Mouse (Mus musculus) kidney, adult 8-10 months (tissue): ENCODE results near the gene Usp15.

Experiments used
- DNase-seq, 2 experiments: peaks; one replicate each; pipeline ENCODE4 v3.0.0; 2022

Usp15 gene

GRCm38 (mm10) chr10:123100584-123100983 is 96.2 kb downstream of the Usp15 start:
- no peak for DNase-seq

GRCm38 (mm10) chr10:123094504-123094903 is 102.3 kb downstream of the Usp15 start:
- DNase-seq = peak; percentile 19 to 24

GRCm38 (mm10) chr10:123092577-123092976 is 104.2 kb downstream of the Usp15 start:
- DNase-seq = no peak

- peak; percentile 27 to 61 for DNase-seq
Observed at GRCm38 (mm10) chr10:123091737-123092136, 105.1 kb downstream of the Usp15 start.

- no peak for DNase-seq
Observed at GRCm38 (mm10) chr10:123089425-123089930, 107.3 kb downstream of the Usp15 start.

- no peak for DNase-seq
Observed at GRCm38 (mm10) chr10:123086847-123087246, 109.9 kb downstream of the Usp15 start.

GRCm38 (mm10) chr10:123084900-123085641 is 111.7 kb downstream of the Usp15 start:
- no peak for DNase-seq

- DNase-seq = no peak
Observed at GRCm38 (mm10) chr10:123084307-123084706, 112.5 kb downstream of the Usp15 start.

- DNase-seq = peak; percentile 96 to 97
Observed at GRCm38 (mm10) chr10:123076245-123077023, 120.4 kb downstream of the Usp15 start, which contains the start of gene Mon2. Gene Mon2, minus strand, starts transcription at chr10:123076505.

- DNase-seq = peak; percentile 14 to 17
Observed at GRCm38 (mm10) chr10:123075751-123076242, 121.0 kb downstream of the Usp15 start.

- no peak for DNase-seq
Observed at GRCm38 (mm10) chr10:123071997-123072396, 124.8 kb downstream of the Usp15 start.

GRCm38 (mm10) chr10:123063021-123063420 is 133.8 kb downstream of the Usp15 start:
- DNase-seq = no peak

- DNase-seq = no peak
Observed at GRCm38 (mm10) chr10:123060831-123061230, 136.0 kb downstream of the Usp15 start.

- no peak for DNase-seq
Observed at GRCm38 (mm10) chr10:123057082-123057481, 139.7 kb downstream of the Usp15 start.

- no peak for DNase-seq
Observed at GRCm38 (mm10) chr10:123056463-123056862, 140.3 kb downstream of the Usp15 start.

- DNase-seq = no peak
Observed at GRCm38 (mm10) chr10:123055205-123056000, 141.4 kb downstream of the Usp15 start.
